ENCODE assay signal across 14 mouse cellular contexts in genomic region chr11:32961600-32961999, GRCm38 (mm10).
DNase-seq lines count a peak whose midpoint lies in the region; ATAC-seq and TF ChIP-seq lines count a peak whose summit lies in the region.
"Had no signal": no experiment of that assay in that cellular context is flagged by ENCODE, and none has a peak within 500 bp of the region (broad histone marks: within the 10 kb centered on the region; RNA-seq: fewer than 3 reads in every experiment).

No protein-coding gene starts in this region.

- H3K4me2 ChIP-seq in hindbrain, postnatal 0 days (ENCODE audit: low read depth, low read length): no peak overlapping the region
- no peak overlapping the region for H3K4me2 ChIP-seq in hindbrain, embryonic 13.5 days
- no peak overlapping the region for H3K4me2 ChIP-seq in midbrain, postnatal 0 days (ENCODE audit: low read depth, low read length, poor library complexity, severe bottlenecking)
- no peak overlapping the region for H3K4me2 ChIP-seq in midbrain, embryonic 13.5 days (replicated peaks)
- H3K4me2 ChIP-seq in stomach, postnatal 0 days (replicated peaks; ENCODE audit: low read depth): no peak overlapping the region
- H3K4me2 ChIP-seq: embryonic facial prominence, embryonic 13.5 days; limb, embryonic 15.5 days had no signal

- ATAC-seq in hindbrain, postnatal 0 days: no peak
- ATAC-seq in hindbrain, embryonic 13.5 days (ENCODE audit: low FRiP score): no peak
- ATAC-seq in midbrain, postnatal 0 days (ENCODE audit: low FRiP score): no peak
- no peak for ATAC-seq in midbrain, embryonic 13.5 days
- no peak for ATAC-seq in stomach, postnatal 0 days (ENCODE audit: low FRiP score, low TSS enrichment)
- ATAC-seq: midbrain, embryonic 16.5 days had no signal

- no peaks in the 10 kb centered on the region for H3K9me3 ChIP-seq in hindbrain, postnatal 0 days (ENCODE audit: low read length)
- H3K9me3 ChIP-seq in hindbrain, embryonic 13.5 days: no peaks in the 10 kb centered on the region
- H3K9me3 ChIP-seq in midbrain, postnatal 0 days (ENCODE audit: low read length): no peaks in the 10 kb centered on the region
- H3K9me3 ChIP-seq in midbrain, embryonic 13.5 days: no peaks in the 10 kb centered on the region
- H3K9me3 ChIP-seq in stomach, postnatal 0 days (ENCODE audit: control insufficient read depth, low read length): no peaks in the 10 kb centered on the region
- peaks cover 16% of the 10 kb centered on the region for H3K9me3 ChIP-seq in forebrain, embryonic 10.5 days
- H3K9me3 ChIP-seq: embryonic facial prominence, embryonic 13.5 days; limb, embryonic 15.5 days had no signal

- WGBS in hindbrain, postnatal 0 days: 70% methylated on average over 3 of the region's 3 CpGs
- WGBS in hindbrain, embryonic 13.5 days: 79% methylated on average over 3 of the region's 3 CpGs
- 77% methylated on average over 3 of the region's 3 CpGs for WGBS in midbrain, postnatal 0 days
- 80% methylated on average over 3 of the region's 3 CpGs for WGBS in midbrain, embryonic 13.5 days
- 71% methylated on average over 3 of the region's 3 CpGs for WGBS in stomach, postnatal 0 days
- WGBS in forebrain, embryonic 10.5 days: 74% methylated on average over 3 of the region's 3 CpGs

- TF ChIP-seq POLR2A in bone marrow macrophage, adult 2 months (IDR thresholded peaks at IDR 0.05; ENCODE audit: borderline replicate concordance, low read depth, low read length): no peak

- H3K27ac ChIP-seq in hindbrain, postnatal 0 days: no peak overlapping the region
- no peak overlapping the region for H3K27ac ChIP-seq in hindbrain, embryonic 13.5 days
- no peak overlapping the region for H3K27ac ChIP-seq in midbrain, postnatal 0 days (ENCODE audit: low read depth, low read length)
- no peak overlapping the region for H3K27ac ChIP-seq in midbrain, embryonic 13.5 days
- no peak overlapping the region for H3K27ac ChIP-seq in bone marrow macrophage, adult 2 months (ENCODE audit: insufficient read depth, low read depth, low read length)
- no peak overlapping the region for H3K27ac ChIP-seq in stomach, postnatal 0 days (replicated peaks)
- H3K27ac ChIP-seq in forebrain, embryonic 10.5 days: no peak overlapping the region
- H3K27ac ChIP-seq: embryonic facial prominence, embryonic 13.5 days; limb, embryonic 15.5 days had no signal

- no peaks in the 10 kb centered on the region for H3K36me3 ChIP-seq in hindbrain, postnatal 0 days (ENCODE audit: insufficient read depth, low read length)
- no peaks in the 10 kb centered on the region for H3K36me3 ChIP-seq in hindbrain, embryonic 13.5 days
- no peaks in the 10 kb centered on the region for H3K36me3 ChIP-seq in midbrain, postnatal 0 days (ENCODE audit: insufficient read depth, low read length)
- H3K36me3 ChIP-seq in midbrain, embryonic 13.5 days: no peaks in the 10 kb centered on the region
- no peaks in the 10 kb centered on the region for H3K36me3 ChIP-seq in stomach, postnatal 0 days (ENCODE audit: control insufficient read depth, insufficient read depth, low read length)
- no peaks in the 10 kb centered on the region for H3K36me3 ChIP-seq in forebrain, embryonic 10.5 days (replicated peaks)
- H3K36me3 ChIP-seq: embryonic facial prominence, embryonic 13.5 days; limb, embryonic 15.5 days had no signal

- H3K4me1 ChIP-seq in hindbrain, postnatal 0 days (ENCODE audit: insufficient read depth, low read length): 0 out of 2 replicates have a peak, but pooled peaks cover 6% of the 10 kb centered on the region
- H3K4me1 ChIP-seq in hindbrain, embryonic 13.5 days (replicated peaks): peaks cover 8% of the 10 kb centered on the region; the same call in 1 of the 2 replicates
- no peaks in the 10 kb centered on the region for H3K4me1 ChIP-seq in midbrain, postnatal 0 days (ENCODE audit: insufficient read depth, low read length)
- peaks cover 11% of the 10 kb centered on the region for H3K4me1 ChIP-seq in midbrain, embryonic 13.5 days (replicated peaks)
- no peaks in the 10 kb centered on the region for H3K4me1 ChIP-seq in bone marrow macrophage, adult 2 months (ENCODE audit: control insufficient read depth, insufficient read depth, low read length)
- H3K4me1 ChIP-seq in stomach, postnatal 0 days (replicated peaks; ENCODE audit: control insufficient read depth, insufficient read depth): no peaks in the 10 kb centered on the region
- peaks cover 20% of the 10 kb centered on the region for H3K4me1 ChIP-seq in forebrain, embryonic 10.5 days

- no peaks in the 10 kb centered on the region for H3K27me3 ChIP-seq in hindbrain, postnatal 0 days (ENCODE audit: insufficient read depth, low read length)
- 0 out of 2 replicates have a peak, but pooled peaks cover 10% of the 10 kb centered on the region for H3K27me3 ChIP-seq in hindbrain, embryonic 13.5 days
- H3K27me3 ChIP-seq in midbrain, postnatal 0 days (ENCODE audit: insufficient read depth, low read length): no peaks in the 10 kb centered on the region
- 0 out of 2 replicates have a peak, but pooled peaks cover 8% of the 10 kb centered on the region for H3K27me3 ChIP-seq in midbrain, embryonic 13.5 days
- H3K27me3 ChIP-seq in stomach, postnatal 0 days (ENCODE audit: control insufficient read depth, insufficient read depth, low read length): no peaks in the 10 kb centered on the region
- peaks cover 98% of the 10 kb centered on the region for H3K27me3 ChIP-seq in forebrain, embryonic 10.5 days (ENCODE audit: poor library complexity, severe bottlenecking)
- H3K27me3 ChIP-seq: limb, embryonic 15.5 days had no signal

- DNase-seq in hindbrain, postnatal 0 days (ENCODE audit: low spot score): peak; percentile 50
- peak; percentile 39 for DNase-seq in midbrain, postnatal 0 days (ENCODE audit: low spot score)
- DNase-seq in stomach, postnatal 0 days (ENCODE audit: low spot score): no peak
- DNase-seq in frontal cortex, postnatal 10 days (ENCODE audit: low spot score in 2 of 2): no peak
- no peak for DNase-seq in forebrain, embryonic 10.5 days (ENCODE audit: extremely low spot score, low spot score)
- DNase-seq: adrenal gland, adult 2 months; heart, adult 18-20 months; kidney, adult 11 months had no signal

- TF ChIP-seq CTCF in hindbrain, postnatal 0 days (IDR thresholded peaks at IDR 0.05; ENCODE audit: low read depth): peak; percentile 65
- peak; percentile 61 for TF ChIP-seq CTCF in midbrain, postnatal 0 days (IDR thresholded peaks at IDR 0.05)
- TF ChIP-seq CTCF in bone marrow macrophage, adult 2 months (IDR thresholded peaks at IDR 0.05; ENCODE audit: low read depth, low read length): peak; percentile 23; the same call in 1 of the 2 replicates
- TF ChIP-seq CTCF in stomach, postnatal 0 days (IDR thresholded peaks at IDR 0.05; ENCODE audit: low read depth): peak; percentile 56

- no peak overlapping the region for H3K9ac ChIP-seq in hindbrain, postnatal 0 days (replicated peaks; ENCODE audit: low read length)
- no peak overlapping the region for H3K9ac ChIP-seq in hindbrain, embryonic 13.5 days
- H3K9ac ChIP-seq in midbrain, postnatal 0 days (replicated peaks; ENCODE audit: low read length, poor library complexity, severe bottlenecking): no peak overlapping the region
- H3K9ac ChIP-seq in midbrain, embryonic 13.5 days (replicated peaks): no peak overlapping the region
- H3K9ac ChIP-seq in stomach, postnatal 0 days (ENCODE audit: low read length): no peak overlapping the region
- H3K9ac ChIP-seq: embryonic facial prominence, embryonic 13.5 days; limb, embryonic 15.5 days had no signal

- no peak for TF ChIP-seq EP300 in stomach, postnatal 0 days (optimal IDR thresholded peaks at IDR 0.05)

- H3K4me3 ChIP-seq in hindbrain, postnatal 0 days (ENCODE audit: low read length): no peak overlapping the region
- no peak overlapping the region for H3K4me3 ChIP-seq in hindbrain, embryonic 13.5 days
- H3K4me3 ChIP-seq in midbrain, postnatal 0 days (ENCODE audit: low read depth, low read length): no peak overlapping the region
- H3K4me3 ChIP-seq in midbrain, embryonic 13.5 days (replicated peaks): no peak overlapping the region
- no peak overlapping the region for H3K4me3 ChIP-seq in bone marrow macrophage, adult 2 months (ENCODE audit: insufficient read depth, low read length)
- no peak overlapping the region for H3K4me3 ChIP-seq in stomach, postnatal 0 days (ENCODE audit: low read depth, low read length)
- no peak overlapping the region for H3K4me3 ChIP-seq in forebrain, embryonic 10.5 days
- H3K4me3 ChIP-seq: embryonic facial prominence, embryonic 13.5 days; limb, embryonic 15.5 days had no signal

Comparison
In these comparisons a context has a peak if more than half of its experiments do, and no peak if none do; other contexts are left out.
1. DNase-seq: peak in hindbrain, postnatal 0 days (single experiment) and midbrain, postnatal 0 days (single experiment); none in stomach, postnatal 0 days (single experiment), frontal cortex, postnatal 10 days (0 of 2) and forebrain, embryonic 10.5 days (single experiment).
2. Peak in every context shown above with its lines, with median percentiles within 50 percentile points of each other: CTCF ChIP-seq.